Mouse (Mus musculus): ENCODE data around the gene Abl1. TPM values are rescaled to one million over a fixed set of nuclear protein-coding genes. Genes with fewer than 3 reads are reported as not detected.

Gene Abl1
- total and polyA plus RNA-seq, 3 experiments: 27.5 to 31.8 (median 29.4) TPM

- WGBS: 25% methylated on average over 9 of the region's 9 CpGs
- Histone ChIP-seq H3K79me2 (replicated peaks; ENCODE audit: control insufficient read depth, insufficient read depth, low read length) (0 out of 2 replicates have a peak, but pooled peaks cover under 1% of the 10 kb centered on the region), H3K27ac (no peak overlapping the region), H3K27me3 (ENCODE audit: control insufficient read depth, insufficient read depth, low read length) (no peaks in the 10 kb centered on the region), H3K4me3 (no peak overlapping the region), H3K9ac (ENCODE audit: low read depth, low read length) (no peak overlapping the region), H3K4me1 (ENCODE audit: control insufficient read depth, insufficient read depth, low read length) (peaks cover 7% of the 10 kb centered on the region), H3K36me3 (ENCODE audit: control insufficient read depth, insufficient read depth, low read length) (no peaks in the 10 kb centered on the region)
- intact Hi-C loops (cut with DNase I): loop anchor here (1.0 to 10.0 kb wide), 3 partner anchors 24 to 300 kb away; no protein-coding TSS in a partner anchor
- DNase-seq: peak; percentile 69 to 77
- no peak for TF ChIP-seq POLR2A (IDR thresholded peaks at IDR 0.05; ENCODE audit: insufficient read depth, low read depth, low read length)
- peak; percentile 91 for TF ChIP-seq EP300 (IDR thresholded peaks at IDR 0.05; ENCODE audit: insufficient read depth, low read depth, low read length)
- peak; percentile 92 for TF ChIP-seq CTCF (IDR thresholded peaks at IDR 0.05)
These were observed 96.9 kb downstream of the Abl1 start for GRCm38 (mm10) chr2:31785074-31785473.

GRCm38 (mm10) chr2:31787029-31787428 lies 98.9 kb downstream of the Abl1 start:
- H3K36me3 ChIP-seq (ENCODE audit: control insufficient read depth, insufficient read depth, low read length): no peaks in the 10 kb centered on the region
- intact Hi-C loops (cut with DNase I): loop anchor here (1.0 to 10.0 kb wide), 2 partner anchors 127 to 302 kb away; no protein-coding TSS in a partner anchor
- TF ChIP-seq CTCF (IDR thresholded peaks at IDR 0.05) (peak; percentile 99), POLR2A (IDR thresholded peaks at IDR 0.05; ENCODE audit: insufficient read depth, low read depth, low read length) (no peak)

GRCm38 (mm10) chr2:31788227-31788626 lies 100.1 kb downstream of the Abl1 start:
- Histone ChIP-seq H3K4me3 (no peak overlapping the region), H3K36me3 (ENCODE audit: control insufficient read depth, insufficient read depth, low read length) (no peaks in the 10 kb centered on the region), H3K27me3 (ENCODE audit: control insufficient read depth, insufficient read depth, low read length) (no peaks in the 10 kb centered on the region), H3K79me2 (replicated peaks; ENCODE audit: control insufficient read depth, insufficient read depth, low read length) (0 out of 2 replicates have a peak, but pooled peaks cover 1% of the 10 kb centered on the region), H3K9ac (ENCODE audit: low read depth, low read length) (no peak overlapping the region), H3K4me1 (ENCODE audit: control insufficient read depth, insufficient read depth, low read length) (peaks cover 2% of the 10 kb centered on the region; the same call in 1 of the 2 replicates), H3K27ac (no peak overlapping the region)
- intact Hi-C loops (cut with DNase I): loop anchor here (10.0 kb wide), 1 partner anchor 303 kb away; no protein-coding TSS in a partner anchor
- DNase-seq: no peak
- peak; percentile 33; the same call in 1 of the 2 replicates for TF ChIP-seq CTCF (IDR thresholded peaks at IDR 0.05)
- TF ChIP-seq EP300 (IDR thresholded peaks at IDR 0.05; ENCODE audit: insufficient read depth, low read depth, low read length): no peak
- no peak for TF ChIP-seq POLR2A (IDR thresholded peaks at IDR 0.05; ENCODE audit: insufficient read depth, low read depth, low read length)
- WGBS: 83% methylated on average over 3 of the region's 3 CpGs

More at GRCm38 (mm10) chr2:31787029-31787428, 98.9 kb downstream of the Abl1 start:
- H3K4me3 ChIP-seq: no peak overlapping the region
- no peak overlapping the region for H3K27ac ChIP-seq
- H3K79me2 ChIP-seq (replicated peaks; ENCODE audit: control insufficient read depth, insufficient read depth, low read length): 0 out of 2 replicates have a peak, but pooled peaks cover 1% of the 10 kb centered on the region
- peaks cover 2% of the 10 kb centered on the region; the same call in 1 of the 2 replicates for H3K4me1 ChIP-seq (ENCODE audit: control insufficient read depth, insufficient read depth, low read length)
- no peaks in the 10 kb centered on the region for H3K27me3 ChIP-seq (ENCODE audit: control insufficient read depth, insufficient read depth, low read length)
- 18% methylated on average over 7 of the region's 7 CpGs for WGBS
- peak; percentile 69 to 84 for DNase-seq
- H3K9ac ChIP-seq (ENCODE audit: low read depth, low read length): no peak overlapping the region

- Histone ChIP-seq H3K9ac (ENCODE audit: low read depth, low read length) (no peak overlapping the region), H3K4me3 (no peak overlapping the region), H3K79me2 (replicated peaks; ENCODE audit: control insufficient read depth, insufficient read depth, low read length) (peaks cover 1% of the 10 kb centered on the region; the same call in 1 of the 2 replicates), H3K4me1 (ENCODE audit: control insufficient read depth, insufficient read depth, low read length) (peaks cover 2% of the 10 kb centered on the region; the same call in 1 of the 2 replicates), H3K27me3 (ENCODE audit: control insufficient read depth, insufficient read depth, low read length) (no peaks in the 10 kb centered on the region), H3K27ac (no peak overlapping the region), H3K36me3 (ENCODE audit: control insufficient read depth, insufficient read depth, low read length) (no peaks in the 10 kb centered on the region)
- no peak for TF ChIP-seq POLR2A (IDR thresholded peaks at IDR 0.05; ENCODE audit: insufficient read depth, low read depth, low read length)
- no peak for TF ChIP-seq EP300 (IDR thresholded peaks at IDR 0.05; ENCODE audit: insufficient read depth, low read depth, low read length)
- TF ChIP-seq CTCF (IDR thresholded peaks at IDR 0.05): no peak
- whole genome bisulfite sequencing: 81% methylated on average over 2 of the region's 2 CpGs
- intact Hi-C loops (cut with DNase I): loop anchor here (10.0 kb wide), 1 partner anchor 304 kb away; no protein-coding TSS in a partner anchor
- no peak for DNase-seq
These were observed 101.0 kb downstream of the Abl1 start for GRCm38 (mm10) chr2:31789215-31789614.

GRCm38 (mm10) chr2:31790728-31791251 lies 102.6 kb downstream of the Abl1 start:
- TF ChIP-seq CTCF (IDR thresholded peaks at IDR 0.05) (no peak), POLR2A (IDR thresholded peaks at IDR 0.05; ENCODE audit: insufficient read depth, low read depth, low read length) (no peak), EP300 (IDR thresholded peaks at IDR 0.05; ENCODE audit: insufficient read depth, low read depth, low read length) (no peak)
- Histone ChIP-seq H3K27ac (no peak overlapping the region), H3K27me3 (ENCODE audit: control insufficient read depth, insufficient read depth, low read length) (no peaks in the 10 kb centered on the region), H3K79me2 (replicated peaks; ENCODE audit: control insufficient read depth, insufficient read depth, low read length) (peaks cover 1% of the 10 kb centered on the region; the same call in 1 of the 2 replicates), H3K4me3 (no peak overlapping the region), H3K36me3 (ENCODE audit: control insufficient read depth, insufficient read depth, low read length) (no peaks in the 10 kb centered on the region), H3K9ac (ENCODE audit: low read depth, low read length) (no peak overlapping the region), H3K4me1 (ENCODE audit: control insufficient read depth, insufficient read depth, low read length) (no peaks in the 10 kb centered on the region)
- intact Hi-C loops (cut with DNase I): no loop called here
- 71% methylated on average over 13 of the region's 13 CpGs for WGBS
- no peak for DNase-seq

GRCm38 (mm10) chr2:31791260-31791659 lies 103.1 kb downstream of the Abl1 start:
- 90% methylated on average over 8 of the region's 8 CpGs for WGBS
- Histone ChIP-seq H3K27ac (no peak overlapping the region), H3K4me3 (no peak overlapping the region), H3K4me1 (ENCODE audit: control insufficient read depth, insufficient read depth, low read length) (no peaks in the 10 kb centered on the region), H3K79me2 (replicated peaks; ENCODE audit: control insufficient read depth, insufficient read depth, low read length) (peaks cover 1% of the 10 kb centered on the region; the same call in 1 of the 2 replicates), H3K36me3 (ENCODE audit: control insufficient read depth, insufficient read depth, low read length) (no peaks in the 10 kb centered on the region), H3K27me3 (ENCODE audit: control insufficient read depth, insufficient read depth, low read length) (no peaks in the 10 kb centered on the region), H3K9ac (ENCODE audit: low read depth, low read length) (no peak overlapping the region)
- TF ChIP-seq EP300 (IDR thresholded peaks at IDR 0.05; ENCODE audit: insufficient read depth, low read depth, low read length) (no peak), CTCF (IDR thresholded peaks at IDR 0.05) (no peak), POLR2A (IDR thresholded peaks at IDR 0.05; ENCODE audit: insufficient read depth, low read depth, low read length) (no peak)
- intact Hi-C loops (cut with DNase I): no loop called here
- no peak for DNase-seq
